Mouse (Mus musculus) embryonic facial prominence, embryonic 13.5 days (tissue): Measurements from ENCODE around the gene St7. TPM values are rescaled to one million over a fixed set of nuclear protein-coding genes. Genes with fewer than 3 reads are reported as not detected.

Experiments
- ATAC-seq: fragments of 200-750 bp; cut with Nextera tagmentation; 2 replicates; pipeline ENCODE4 v1.8.0; 2017; ENCODE audit warnings: low read depth; ENCODE audit not compliant: insufficient number of reproducible peaks, insufficient read depth, low FRiP score, low TSS enrichment
- H3K27ac ChIP-seq: fragments of 300-500 bp; sonication (generic); 2 replicates; pipeline ENCODE4 v1.5.1; 2015; ENCODE audit warnings: moderate library complexity, mild to moderate bottlenecking, inconsistent platforms
- H3K27me3 ChIP-seq: fragments of 300-500 bp; sonication (generic); 2 replicates; pipeline ENCODE4 v1.6.1; 2015; ENCODE audit warnings: mild to moderate bottlenecking, inconsistent platforms
- H3K36me3 ChIP-seq: fragments of 300-500 bp; sonication (generic); 2 replicates; pipeline ENCODE4 v1.6.1; 2015; ENCODE audit warnings: mild to moderate bottlenecking, inconsistent platforms
- H3K4me1 ChIP-seq: fragments of 300-500 bp; sonication (generic); 2 replicates; pipeline ENCODE4 v1.6.1; 2015; ENCODE audit warnings: inconsistent platforms
- H3K4me2 ChIP-seq: fragments of 300-500 bp; sonication (generic); 2 replicates; pipeline ENCODE4 v1.6.1; 2015; ENCODE audit warnings: moderate library complexity, mild to moderate bottlenecking, inconsistent platforms
- H3K4me3 ChIP-seq: fragments of 300-500 bp; sonication (generic); 2 replicates; pipeline ENCODE4 v1.5.1; 2015; ENCODE audit warnings: mild to moderate bottlenecking, inconsistent platforms
- H3K9ac ChIP-seq: fragments of 300-500 bp; sonication (generic); 2 replicates; pipeline ENCODE4 v1.6.1; 2015; ENCODE audit warnings: mild to moderate bottlenecking, inconsistent platforms
- H3K9me3 ChIP-seq: fragments of 300-500 bp; sonication (generic); 2 replicates; pipeline ENCODE4 v1.6.1; 2016; ENCODE audit warnings: inconsistent platforms
- WGBS: fragments of 180-500 bp; shearing (Covaris S2); methylation state at CpG from one replicate; pipeline ENCODE4 v1.1.7; 2015; ENCODE audit warnings: mixed read lengths; 5-methylcytosine and 5-hydroxymethylcytosine counted together
- polyA plus RNA-seq: library from polyadenylated mRNA; unstranded; fragments of >200 nt; fragmentation: Nextera tagmentation; extraction: Ambion mirVana; gene quantifications from 2 replicates; pipeline ENCODE4 v1.2.1, GENCODE M21; 2015

St7 gene
- polyA plus RNA-seq, 1 experiment from 2014 or later, result 25.7 TPM

DNA sequence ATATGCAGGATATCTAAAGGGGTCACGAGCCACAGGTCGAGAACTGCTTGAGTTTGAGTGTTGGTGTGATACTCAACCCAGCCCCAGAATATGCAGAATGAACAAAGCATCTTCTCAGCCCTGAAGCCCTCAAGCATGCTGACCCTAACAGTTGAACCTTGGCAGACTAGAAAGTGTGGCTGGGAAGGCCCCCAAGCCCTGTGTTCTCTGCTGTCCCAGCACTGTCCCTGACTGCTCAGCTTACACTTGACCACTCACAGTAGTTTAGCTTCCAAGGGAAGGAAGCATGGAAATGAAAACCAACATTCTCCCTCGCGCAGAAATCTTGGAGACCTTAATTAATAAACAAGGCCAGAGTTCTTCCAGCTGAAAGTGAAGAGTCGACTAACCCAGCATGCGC is 219.6 kb downstream of the St7 start:
- Histone ChIP-seq H3K36me3 (peaks cover 4% of the 10 kb centered on the region; the same call in 1 of the 2 replicates), H3K4me1 (peaks cover 5% of the 10 kb centered on the region), H3K9ac (no peak overlapping the region), H3K4me3 (no peak overlapping the region), H3K9me3 (no peaks in the 10 kb centered on the region), H3K27ac (no peak overlapping the region), H3K4me2 (no peak overlapping the region), H3K27me3 (no peaks in the 10 kb centered on the region)
- 71% methylated on average over 6 of the region's 6 CpGs for WGBS
- ATAC-seq, result no peak

DNA sequence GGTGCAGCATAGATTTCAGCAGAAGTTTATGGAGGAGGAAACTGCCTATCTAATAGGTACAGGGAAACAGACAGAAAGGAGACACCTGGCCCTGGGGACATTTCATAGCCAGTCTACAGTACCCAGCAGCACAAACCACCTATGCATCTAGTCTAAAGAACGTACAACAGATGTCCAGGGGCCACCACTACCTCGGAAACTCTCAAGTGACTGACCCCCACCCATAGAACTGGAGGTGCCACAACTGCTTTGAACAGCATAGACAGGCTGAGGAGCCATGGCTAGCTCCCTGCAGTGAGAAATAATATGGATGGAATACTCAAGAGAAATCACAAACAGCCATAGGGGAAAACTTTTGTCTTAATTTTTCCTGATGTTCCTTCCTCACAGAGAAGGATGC is 220.1 kb downstream of the St7 start:
- Histone ChIP-seq H3K9ac (no peak overlapping the region), H3K27me3 (no peaks in the 10 kb centered on the region), H3K27ac (no peak overlapping the region; the same call in 1 of the 2 replicates), H3K9me3 (no peaks in the 10 kb centered on the region), H3K4me2 (no peak overlapping the region), H3K4me1 (peaks cover 10% of the 10 kb centered on the region), H3K4me3 (no peak overlapping the region), H3K36me3 (peaks cover 4% of the 10 kb centered on the region; the same call in 1 of the 2 replicates)
- ATAC-seq, result no peak
- 66% methylated on average over 2 of the region's 2 CpGs for WGBS

DNA sequence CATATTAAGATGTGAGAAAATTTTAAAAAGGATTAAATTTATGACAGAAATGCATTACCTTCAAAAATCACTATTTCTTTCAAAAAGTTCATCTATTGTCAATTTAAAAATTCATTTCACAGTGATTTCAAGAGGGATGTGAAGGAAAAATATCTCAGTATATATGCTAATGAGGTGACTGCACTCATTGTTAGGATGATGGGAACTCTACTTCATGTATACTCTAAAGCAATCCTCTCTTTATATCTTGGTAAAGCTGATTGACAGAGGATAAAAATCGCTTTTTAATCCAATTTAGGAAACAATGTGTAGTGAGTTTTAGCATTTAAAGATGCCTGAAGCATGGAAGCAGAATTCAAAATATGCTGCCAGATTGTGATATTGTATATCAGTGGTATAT is 220.6 kb downstream of the St7 start:
- WGBS, result 74% methylated on average over 1 of the region's 1 CpGs
- Histone ChIP-seq H3K36me3 (peaks cover 4% of the 10 kb centered on the region; the same call in 1 of the 2 replicates), H3K9me3 (no peaks in the 10 kb centered on the region), H3K4me3 (no peak overlapping the region), H3K27ac (no peak overlapping the region), H3K9ac (no peak overlapping the region), H3K27me3 (no peaks in the 10 kb centered on the region), H3K4me1 (peaks cover 11% of the 10 kb centered on the region), H3K4me2 (no peak overlapping the region)
- no peak for ATAC-seq

DNA sequence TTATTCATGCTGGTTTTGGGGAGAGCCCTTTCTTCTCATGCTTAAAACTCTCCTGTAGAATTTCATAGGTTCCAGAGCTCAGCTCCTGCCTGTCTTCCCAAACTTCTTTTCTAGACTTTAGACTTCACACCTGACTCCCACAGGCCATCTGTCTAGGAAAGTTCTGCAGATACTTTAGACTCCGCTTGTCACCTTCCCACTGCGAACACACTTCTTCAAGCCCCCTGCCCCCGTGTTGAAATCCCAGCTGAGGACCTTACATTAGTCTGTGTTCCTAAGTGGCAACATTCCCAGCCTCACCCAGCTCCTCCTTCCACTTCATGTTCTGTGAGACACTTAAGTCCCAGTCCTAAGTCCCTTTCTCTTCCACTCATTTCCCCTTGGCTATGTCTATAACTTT is 221.6 kb downstream of the St7 start:
- no peak overlapping the region for H3K4me2 ChIP-seq
- ATAC-seq, result no peak
- H3K9me3 ChIP-seq, result no peaks in the 10 kb centered on the region
- H3K36me3 ChIP-seq, result peaks cover 4% of the 10 kb centered on the region; the same call in 1 of the 2 replicates
- no peaks in the 10 kb centered on the region for H3K27me3 ChIP-seq
- 84% methylated on average over 3 of the region's 3 CpGs for WGBS
- H3K4me1 ChIP-seq, result peaks cover 11% of the 10 kb centered on the region
- H3K4me3 ChIP-seq, result no peak overlapping the region
- H3K27ac ChIP-seq, result no peak overlapping the region
- H3K9ac ChIP-seq, result no peak overlapping the region

DNA sequence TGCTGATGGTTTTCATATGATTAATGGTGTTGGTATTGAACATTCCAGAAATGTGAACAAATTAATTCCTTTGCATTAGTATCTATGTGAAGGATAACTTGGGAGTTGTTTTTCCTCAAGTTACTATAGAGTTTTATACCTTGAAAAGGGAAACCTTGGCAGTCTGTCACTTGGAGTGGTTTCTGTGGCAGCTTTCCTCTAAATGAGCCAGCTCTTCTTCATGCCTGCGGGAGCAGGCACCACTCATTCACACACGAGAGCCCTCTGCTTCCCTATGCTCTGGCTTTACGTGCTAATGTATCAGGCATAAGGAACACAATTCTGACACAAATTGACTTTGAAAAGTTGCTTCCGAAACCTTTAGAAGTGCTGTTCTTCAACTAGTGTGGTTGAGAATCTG is 224.5 kb downstream of the St7 start:
- Histone ChIP-seq H3K9ac (no peak overlapping the region), H3K4me1 (peaks cover 11% of the 10 kb centered on the region), H3K27me3 (no peaks in the 10 kb centered on the region), H3K4me2 (no peak overlapping the region), H3K9me3 (no peaks in the 10 kb centered on the region), H3K4me3 (no peak overlapping the region), H3K36me3 (0 out of 2 replicates have a peak, but pooled peaks cover 3% of the 10 kb centered on the region), H3K27ac (no peak overlapping the region)
- ATAC-seq, result no peak
- WGBS, result 53% methylated on average over 4 of the region's 4 CpGs

DNA sequence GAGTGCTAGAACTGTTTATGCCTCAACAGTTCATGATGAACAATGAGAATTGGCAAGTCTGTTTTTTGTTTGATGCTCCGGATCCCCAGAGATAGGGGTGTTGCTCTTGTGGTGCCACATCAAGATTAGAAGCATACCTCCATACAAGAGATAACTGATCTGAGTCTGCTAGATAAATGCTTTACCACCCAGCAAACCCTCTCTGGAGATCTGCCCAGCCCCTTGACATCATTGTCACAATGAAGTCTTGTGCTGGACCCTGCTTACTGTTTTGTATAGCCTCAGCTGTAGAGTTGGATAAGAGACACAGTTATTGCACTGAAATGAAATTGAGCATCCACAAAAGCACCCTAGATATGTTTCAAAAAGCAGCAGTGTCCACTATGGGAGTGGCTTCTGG is 229.4 kb downstream of the St7 start:
- H3K4me1 ChIP-seq, result peaks cover 22% of the 10 kb centered on the region
- no peak for ATAC-seq
- no peaks in the 10 kb centered on the region for H3K9me3 ChIP-seq
- H3K36me3 ChIP-seq, result peaks cover 13% of the 10 kb centered on the region; the same call in 1 of the 2 replicates
- no peaks in the 10 kb centered on the region for H3K27me3 ChIP-seq
- no peak overlapping the region for H3K27ac ChIP-seq
- H3K4me2 ChIP-seq, result no peak overlapping the region
- no peak overlapping the region for H3K9ac ChIP-seq
- no peak overlapping the region for H3K4me3 ChIP-seq
- WGBS, result 94% methylated on average over 1 of the region's 1 CpGs

DNA sequence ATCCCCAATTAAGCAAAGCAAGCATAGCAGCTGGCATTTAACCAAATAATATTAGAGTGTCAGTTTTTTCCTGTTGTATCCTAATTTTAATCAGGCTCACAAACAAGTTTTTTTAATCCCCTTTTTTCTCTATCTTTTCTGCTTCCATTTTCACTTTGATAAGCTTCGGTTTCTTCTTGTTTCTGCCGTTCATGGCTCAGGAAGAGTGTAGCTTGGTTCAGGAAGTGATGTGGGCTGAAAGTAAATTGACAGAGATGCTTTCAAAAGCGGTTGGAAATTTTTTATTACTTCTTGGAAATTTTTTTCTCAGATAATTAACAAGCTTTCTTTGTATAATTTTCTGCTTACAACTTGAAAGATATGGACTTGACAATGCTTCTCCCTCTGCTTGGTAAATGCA is 230.2 kb downstream of the St7 start:
- Histone ChIP-seq H3K4me3 (no peak overlapping the region), H3K4me2 (no peak overlapping the region), H3K9ac (no peak overlapping the region), H3K27me3 (no peaks in the 10 kb centered on the region), H3K4me1 (peaks cover 19% of the 10 kb centered on the region), H3K9me3 (no peaks in the 10 kb centered on the region), H3K27ac (no peak overlapping the region), H3K36me3 (peaks cover 13% of the 10 kb centered on the region; the same call in 1 of the 2 replicates)
- WGBS, result 82% methylated on average over 3 of the region's 3 CpGs
- ATAC-seq, result no peak

DNA sequence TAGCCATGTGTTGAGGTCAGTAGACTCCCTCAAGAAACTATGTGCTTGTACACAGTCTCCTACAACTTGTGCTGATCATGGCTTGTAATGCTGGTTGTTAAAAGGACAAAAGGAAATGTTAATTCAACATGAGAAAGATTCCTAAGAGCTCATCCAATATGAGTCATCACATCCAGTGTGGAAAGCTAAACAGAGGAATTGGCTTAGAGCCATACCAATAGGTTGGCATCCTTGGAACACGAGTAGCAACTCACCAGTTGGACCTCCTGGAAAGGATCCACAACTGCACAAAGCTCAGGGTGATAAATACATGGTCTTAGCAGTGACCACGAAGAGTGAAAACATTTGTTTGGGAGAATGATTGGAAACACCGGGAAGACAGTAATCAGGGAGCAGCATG is 230.6 kb downstream of the St7 start:
- Histone ChIP-seq H3K27me3 (no peaks in the 10 kb centered on the region), H3K36me3 (peaks cover 13% of the 10 kb centered on the region; the same call in 1 of the 2 replicates), H3K9me3 (no peaks in the 10 kb centered on the region), H3K27ac (no peak overlapping the region; the same call in 1 of the 2 replicates), H3K4me1 (peaks cover 21% of the 10 kb centered on the region), H3K4me3 (no peak overlapping the region), H3K4me2 (no peak overlapping the region), H3K9ac (no peak overlapping the region)
- no peak for ATAC-seq
- WGBS, result 57% methylated on average over 3 of the region's 3 CpGs

DNA sequence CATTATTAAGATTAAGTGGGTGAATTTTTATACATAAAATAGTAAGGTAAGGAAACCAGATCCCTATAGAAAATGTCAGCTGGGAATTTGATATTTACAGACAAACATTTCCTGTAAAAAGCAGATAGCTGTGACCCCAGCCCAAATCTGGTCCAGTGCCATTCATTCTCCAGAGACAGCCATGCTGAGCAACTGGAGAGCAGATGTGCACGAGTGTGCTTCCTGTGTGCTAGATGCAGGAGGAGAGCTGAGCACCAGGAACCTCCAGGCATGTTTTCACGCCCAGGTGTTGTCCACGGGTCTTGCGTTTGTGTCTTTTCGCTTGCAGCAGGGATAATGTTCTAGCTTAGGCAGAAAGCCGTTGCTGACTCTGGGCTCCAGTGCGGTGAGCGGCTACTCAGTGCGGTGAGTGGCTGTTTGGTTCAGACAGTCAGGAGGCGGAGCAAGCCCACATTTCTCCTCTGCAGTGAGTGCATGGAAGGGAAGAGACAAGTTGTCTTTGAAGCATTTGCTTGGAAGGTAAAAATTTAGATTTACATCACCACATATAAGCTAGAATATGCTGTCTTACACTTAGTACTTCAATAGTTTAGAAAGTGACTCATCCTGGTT is 231.3 kb downstream of the St7 start:
- Histone ChIP-seq H3K4me1 (peaks cover 21% of the 10 kb centered on the region), H3K4me3 (no peak overlapping the region), H3K27me3 (no peaks in the 10 kb centered on the region), H3K27ac (no peak overlapping the region), H3K9me3 (no peaks in the 10 kb centered on the region), H3K36me3 (peaks cover 13% of the 10 kb centered on the region; the same call in 1 of the 2 replicates), H3K9ac (no peak overlapping the region), H3K4me2 (no peak overlapping the region)
- WGBS, result 73% methylated on average over 10 of the region's 10 CpGs
- ATAC-seq, result no peak

DNA sequence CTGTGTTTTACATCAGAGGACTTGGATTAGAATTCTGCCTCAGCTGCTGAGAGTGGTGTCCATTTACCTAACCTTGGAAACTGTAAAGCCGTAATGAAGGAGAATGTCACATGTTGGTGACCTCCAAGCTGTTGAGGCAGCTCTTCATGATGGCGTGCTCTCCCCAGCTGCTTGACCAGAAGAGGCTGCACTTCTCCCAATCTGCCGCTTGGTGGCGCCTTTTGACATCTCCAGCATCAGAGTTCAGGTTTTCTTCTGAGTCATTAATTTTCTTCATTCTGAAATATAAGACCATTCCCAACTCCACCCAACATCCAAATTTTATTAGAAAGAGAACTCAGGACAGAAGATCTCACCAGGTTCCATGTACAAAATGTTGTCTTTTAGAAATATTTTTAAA is 232.5 kb downstream of the St7 start:
- no peak overlapping the region for H3K9ac ChIP-seq
- no peak for ATAC-seq

DNA sequence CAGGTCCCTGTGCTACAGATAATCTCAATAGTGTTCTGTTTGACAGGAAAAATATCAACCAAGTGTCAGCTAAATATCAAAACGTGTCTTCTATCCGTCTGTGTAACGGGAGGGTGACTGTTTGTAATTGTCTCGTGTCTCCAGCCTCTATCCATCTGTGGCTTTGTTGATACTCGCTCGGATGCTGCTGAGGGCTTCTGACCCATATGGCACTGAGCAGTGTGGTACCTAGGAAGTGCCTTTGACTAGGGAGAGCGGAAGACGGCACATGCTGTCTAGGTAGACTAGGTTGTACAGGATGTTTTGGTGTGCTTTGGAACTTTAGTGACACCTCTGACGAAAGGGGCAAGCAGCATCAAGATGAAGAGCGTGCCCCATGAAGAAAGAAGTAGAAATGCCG is 235.0 kb downstream of the St7 start:
- H3K36me3 ChIP-seq, result peaks cover 5% of the 10 kb centered on the region; the same call in 1 of the 2 replicates
- no peak overlapping the region for H3K4me3 ChIP-seq
- H3K4me1 ChIP-seq, result peaks cover 47% of the 10 kb centered on the region
- H3K4me2 ChIP-seq, result no peak overlapping the region
- no peak for ATAC-seq
- H3K9me3 ChIP-seq, result no peaks in the 10 kb centered on the region
- H3K27me3 ChIP-seq, result no peaks in the 10 kb centered on the region
- WGBS, result 60% methylated on average over 11 of the region's 11 CpGs
- no peak overlapping the region for H3K9ac ChIP-seq
- no peak overlapping the region for H3K27ac ChIP-seq

More for the DNA sequence above, 232.5 kb downstream of the St7 start:
- no peaks in the 10 kb centered on the region for H3K27me3 ChIP-seq
- no peaks in the 10 kb centered on the region for H3K9me3 ChIP-seq
- H3K4me3 ChIP-seq, result no peak overlapping the region
- peaks cover 13% of the 10 kb centered on the region; the same call in 1 of the 2 replicates for H3K36me3 ChIP-seq
- H3K4me1 ChIP-seq, result peaks cover 31% of the 10 kb centered on the region
- 37% methylated on average over 4 of the region's 4 CpGs for WGBS
- H3K27ac ChIP-seq, result no peak overlapping the region
- no peak overlapping the region for H3K4me2 ChIP-seq

DNA sequence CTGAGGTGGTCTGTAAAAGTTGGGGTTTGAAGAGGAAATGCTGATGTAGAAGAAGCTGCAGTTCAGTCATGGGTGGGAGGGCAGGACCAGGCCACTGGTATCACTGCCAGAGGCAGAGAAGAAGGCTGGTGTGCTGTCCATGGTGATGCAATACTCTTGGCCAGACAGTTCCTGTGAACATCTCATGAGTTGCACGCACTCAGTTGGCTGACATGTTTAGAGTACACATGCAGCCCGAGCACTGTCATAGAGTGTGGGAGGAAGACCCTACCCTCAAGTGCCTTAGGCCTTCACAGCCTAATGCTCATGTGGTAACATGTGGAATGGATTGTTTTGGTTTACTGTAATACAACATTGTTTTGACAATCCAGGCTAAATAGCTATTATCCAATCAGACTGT is 238.5 kb downstream of the St7 start:
- Histone ChIP-seq H3K9ac (no peak overlapping the region), H3K36me3 (peaks cover 12% of the 10 kb centered on the region; the same call in 1 of the 2 replicates), H3K27me3 (no peaks in the 10 kb centered on the region), H3K9me3 (no peaks in the 10 kb centered on the region), H3K4me2 (no peak overlapping the region), H3K27ac (0 out of 2 replicates have a peak overlapping the region, but pooled peaks have one; percentile 34), H3K4me1 (peaks cover 37% of the 10 kb centered on the region), H3K4me3 (no peak overlapping the region)
- WGBS, result 65% methylated on average over 2 of the region's 2 CpGs
- ATAC-seq, result peak; percentile 37; the same call in 1 of the 2 replicates
